Mouse (Mus musculus) ES-E14 (cell line): ENCODE results near the gene Dicer1.

Experiments used
- HCFC1 ChIP-seq: IDR thresholded peaks from 2 replicates; pipeline ENCODE4 v1.6.1; 2012; ENCODE audit warnings: low read length, inconsistent platforms, borderline replicate concordance; ENCODE audit not compliant: insufficient read depth
- MAFK ChIP-seq: IDR thresholded peaks from 2 replicates; pipeline ENCODE4 v1.6.1; 2014; ENCODE audit warnings: mild to moderate bottlenecking, low read depth, low read length, inconsistent platforms; ENCODE audit not compliant: insufficient read depth
- ZC3H11A ChIP-seq: IDR thresholded peaks from 2 replicates; pipeline ENCODE4 v1.6.1; 2012; ENCODE audit warnings: low read depth, mild to moderate bottlenecking, inconsistent platforms, low read length, borderline replicate concordance
- ZNF384 ChIP-seq: IDR thresholded peaks from 2 replicates; pipeline ENCODE4 v1.6.1; 2012; ENCODE audit warnings: low read depth, low read length, inconsistent platforms

GRCm38 (mm10) chr12:104737666-104738065 is 14.1 kb downstream of the Dicer1 start:
- no peak for TF ChIP-seq MAFK
- TF ChIP-seq ZNF384, result no peak
- no peak for TF ChIP-seq ZC3H11A
- TF ChIP-seq HCFC1, result no peak
